Mouse (Mus musculus) spleen, adult 12 weeks (tissue): ENCODE data around the gene P2ry6.

Source experiments
- DNase-seq: peaks from one replicate; pipeline ENCODE4 v3.0.0; 2022; ENCODE audit warnings: low spot score

Gene P2ry6

DNA sequence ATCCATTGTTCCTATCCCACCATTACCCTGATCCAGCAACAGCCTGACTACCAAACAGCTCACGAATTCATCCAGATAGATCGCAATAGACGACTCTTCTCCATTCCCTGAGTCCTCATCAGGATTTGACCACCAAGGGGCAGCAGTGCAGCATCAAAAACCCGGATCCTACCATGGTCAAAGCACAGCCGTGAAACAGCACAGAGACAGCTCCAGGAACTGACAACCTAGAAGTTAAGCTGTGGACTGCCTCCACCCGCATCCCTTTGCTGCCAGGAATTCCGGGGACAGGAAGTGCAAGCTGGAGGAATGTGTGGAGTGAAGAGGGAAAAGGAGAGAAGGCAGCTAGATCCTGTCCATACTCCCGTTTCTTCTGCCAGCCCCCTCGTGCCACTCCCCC, 13.6 kb upstream of the P2ry6 start:
- no peak for DNase-seq

- no peak for DNase-seq
These were observed 10.3 kb upstream of the P2ry6 start for GRCm38 (mm10) chr7:100984452-100985395.

- no peak for DNase-seq
These were observed 4.7 kb upstream of the P2ry6 start for GRCm38 (mm10) chr7:100979175-100979574.

DNA sequence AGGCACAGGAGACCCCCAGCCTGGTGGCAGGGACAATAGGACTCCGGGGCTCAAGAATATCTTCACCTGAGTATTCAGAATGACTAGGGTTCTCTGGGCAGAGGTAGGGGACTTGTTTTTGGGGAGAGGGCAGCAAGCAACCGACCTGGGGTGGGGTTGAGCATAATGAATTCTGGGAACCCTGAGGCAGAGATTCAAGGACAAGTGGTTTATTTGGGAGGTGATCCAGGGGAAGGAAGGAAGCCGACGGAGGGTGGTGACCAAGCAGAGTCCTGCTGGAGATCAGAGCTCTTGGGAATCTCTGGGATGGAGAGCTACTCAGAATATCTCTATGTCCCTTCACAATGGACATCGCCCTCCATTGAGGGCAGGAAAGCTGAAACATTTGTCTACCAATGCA, 3.7 kb upstream of the P2ry6 start:
- DNase-seq, result no peak

GRCm38 (mm10) chr7:100972875-100973274, 1.6 kb downstream of the P2ry6 start:
- DNase-seq, result no peak

GRCm38 (mm10) chr7:100968874-100969659, 5.4 kb downstream of the P2ry6 start:
- no peak for DNase-seq

- DNase-seq, result no peak
These were observed 6.1 kb downstream of the P2ry6 start for GRCm38 (mm10) chr7:100968376-100968775.

DNA sequence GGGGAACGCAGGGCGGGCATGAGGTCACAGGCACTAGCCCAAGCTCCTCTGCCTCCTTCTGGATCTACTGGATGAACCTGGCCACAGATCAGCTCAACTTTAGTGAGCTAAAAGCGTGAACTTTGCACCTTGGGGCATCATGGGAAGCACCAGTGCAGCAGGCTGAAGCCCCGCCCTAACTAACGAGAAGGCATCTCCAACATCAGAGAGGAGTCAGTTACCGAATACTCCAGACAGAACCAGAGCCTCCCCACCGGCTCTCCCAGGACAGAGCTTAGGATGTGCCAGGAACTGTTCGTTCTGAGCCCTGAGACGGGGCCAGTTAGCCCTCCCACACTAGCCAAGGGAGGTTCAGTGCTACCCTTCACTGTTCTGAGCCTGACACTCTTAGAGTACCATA, 6.6 kb downstream of the P2ry6 start:
- no peak for DNase-seq

- DNase-seq, result no peak
These were observed 8.4 kb downstream of the P2ry6 start for GRCm38 (mm10) chr7:100966014-100966413.

DNA sequence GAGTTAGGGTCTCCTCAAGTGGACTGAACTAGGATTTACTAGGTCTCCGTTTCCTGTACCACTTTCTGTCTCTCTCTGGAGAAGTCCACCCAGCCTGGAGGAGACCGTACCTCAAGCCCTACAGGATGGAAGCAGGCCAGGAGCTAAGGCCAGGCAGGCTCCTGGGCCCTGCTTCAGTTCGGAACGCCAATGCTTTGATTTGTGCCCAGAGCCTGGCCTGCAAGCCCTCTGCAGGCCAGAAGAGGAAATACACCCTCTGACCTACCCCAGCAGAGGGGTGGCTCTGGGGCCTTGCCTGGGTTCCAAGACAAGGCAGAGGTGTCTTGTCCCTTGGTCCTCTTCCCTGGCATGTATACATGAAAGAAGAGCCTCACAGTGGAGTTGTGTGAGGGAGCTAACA, 9.4 kb downstream of the P2ry6 start:
- DNase-seq, result no peak

DNA sequence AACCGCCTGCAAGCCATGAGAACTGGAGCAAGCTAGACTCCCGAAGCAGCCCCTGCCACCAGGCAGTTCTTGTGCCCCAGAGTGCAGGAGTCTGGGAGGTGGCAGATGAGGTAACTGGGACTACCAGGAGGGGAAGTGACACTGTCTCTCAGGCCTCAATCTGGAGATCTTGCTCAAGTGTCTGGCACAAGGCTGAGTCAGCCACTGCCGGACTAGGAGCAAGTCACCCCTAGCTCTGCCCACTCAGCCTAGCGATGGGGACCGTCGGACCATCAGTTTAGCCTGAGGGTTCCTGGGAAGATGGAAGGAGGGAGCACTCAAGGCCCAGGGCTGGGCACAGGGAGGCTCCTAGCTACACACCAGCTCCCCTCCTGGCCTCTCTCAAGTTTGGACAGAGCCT, 10.2 kb downstream of the P2ry6 start:
- no peak for DNase-seq

- no peak for DNase-seq
These were observed 11.1 kb downstream of the P2ry6 start for GRCm38 (mm10) chr7:100963381-100963780.

DNA sequence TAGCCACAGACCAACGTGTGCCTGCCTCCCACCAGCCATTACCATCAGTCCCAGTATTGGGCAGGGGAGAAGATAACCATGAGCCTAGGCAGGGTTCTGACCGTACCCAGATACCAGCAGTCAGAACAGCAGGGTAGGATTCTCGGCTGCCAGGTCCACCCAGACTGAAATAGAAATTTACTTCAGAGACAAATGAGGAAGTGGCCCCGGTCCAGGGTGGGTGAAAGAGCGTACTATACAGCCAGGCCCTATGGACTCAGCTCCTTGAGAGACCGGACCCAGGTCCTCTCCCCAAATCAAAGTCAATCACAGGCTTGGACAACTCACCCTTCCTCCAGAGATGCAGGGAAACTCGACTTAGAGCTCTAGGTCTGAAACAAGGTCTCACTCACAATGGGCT, 13.3 kb downstream of the P2ry6 start:
- DNase-seq, result no peak

GRCm38 (mm10) chr7:100960462-100960861, 14.0 kb downstream of the P2ry6 start:
- DNase-seq, result no peak

- DNase-seq, result no peak
These were observed 16.0 kb downstream of the P2ry6 start for GRCm38 (mm10) chr7:100958426-100958825.

DNA sequence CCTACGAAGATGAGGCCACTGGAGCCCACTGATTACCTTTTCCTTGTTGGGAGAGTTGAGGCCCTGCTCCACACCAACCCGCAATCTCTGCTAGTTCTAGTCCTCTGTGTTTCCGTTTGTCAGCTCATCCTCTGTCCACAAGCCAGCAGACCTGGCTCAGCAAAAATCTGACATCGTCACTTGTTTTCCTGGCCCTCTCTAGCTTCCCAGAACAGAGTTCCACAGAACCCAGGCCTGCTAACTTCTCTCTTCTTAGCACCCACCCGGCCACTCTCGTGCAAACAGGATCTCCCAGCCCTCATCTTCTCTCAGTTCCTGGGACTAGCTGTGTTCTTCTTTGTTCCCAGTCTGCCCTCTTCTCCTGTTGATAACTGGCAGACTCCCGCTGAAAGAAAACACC, 21.8 kb downstream of the P2ry6 start:
- no peak for DNase-seq

DNA sequence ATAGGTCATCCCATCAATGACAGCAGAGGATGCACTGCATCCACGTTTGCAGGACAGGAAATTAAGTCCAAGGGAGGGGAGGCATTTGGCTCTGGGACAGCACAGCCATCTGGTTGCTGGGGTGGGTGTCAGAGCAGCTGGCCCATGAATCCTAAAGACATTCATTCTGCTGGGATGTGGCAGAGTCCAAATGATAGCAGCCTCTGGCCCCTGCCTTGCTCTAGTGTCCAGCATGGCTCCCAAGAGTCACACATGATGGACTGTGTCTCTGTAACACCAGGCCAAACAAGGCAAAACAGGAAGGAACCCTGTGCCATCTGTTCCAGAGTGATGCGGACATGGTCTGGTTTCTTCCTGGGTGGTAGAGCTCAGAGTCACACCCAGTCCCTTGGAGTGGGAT, 22.5 kb downstream of the P2ry6 start:
- no peak for DNase-seq

DNA sequence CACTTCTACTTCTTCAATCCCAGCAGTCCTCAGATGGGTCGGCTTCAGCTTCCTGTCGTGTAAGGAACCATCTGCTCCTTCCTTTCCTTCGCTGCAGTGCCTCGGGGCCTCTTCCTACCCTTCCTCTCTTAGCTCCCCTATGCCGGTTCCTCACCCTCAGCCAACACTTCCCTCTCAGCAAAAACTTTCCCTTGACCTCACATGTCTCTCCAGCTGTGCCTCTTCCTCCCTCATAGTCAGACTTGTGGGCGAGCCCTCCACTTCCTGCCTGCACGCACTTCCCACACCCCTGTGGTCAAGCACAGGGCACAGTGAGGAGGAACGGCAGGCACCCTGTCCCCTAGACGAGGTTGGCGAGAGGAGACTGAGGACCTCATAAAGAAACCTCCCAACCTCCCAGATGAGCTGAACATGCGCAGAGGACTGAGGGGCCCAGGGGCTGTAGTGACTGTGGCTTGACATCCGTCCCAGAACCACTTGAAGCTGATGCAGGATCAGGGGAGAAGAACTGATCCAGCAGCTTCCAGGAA, 23.9 kb downstream of the P2ry6 start:
- no peak for DNase-seq

DNA sequence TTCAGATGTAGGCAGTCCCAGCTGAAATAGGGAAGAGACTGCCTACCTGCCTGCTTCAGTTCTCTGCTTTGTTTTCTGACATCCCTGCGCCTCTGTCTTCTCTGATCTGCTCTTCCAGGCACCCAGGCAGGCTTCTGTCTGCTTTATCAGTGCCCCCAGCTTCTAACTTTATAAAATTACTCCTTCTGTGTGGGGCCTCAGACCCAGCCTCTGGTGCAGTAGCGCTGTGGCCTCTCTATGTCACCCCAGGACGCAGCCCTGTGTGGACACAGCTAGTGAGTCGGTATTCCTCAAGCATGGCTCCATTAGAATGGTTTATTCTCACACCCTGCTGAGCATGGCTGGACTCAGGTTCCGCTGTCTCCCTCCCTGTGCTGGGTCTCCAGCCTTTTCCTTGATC, 24.4 kb downstream of the P2ry6 start:
- no peak for DNase-seq

- no peak for DNase-seq
These were observed 29.7 kb downstream of the P2ry6 start for GRCm38 (mm10) chr7:100944738-100945137.

GRCm38 (mm10) chr7:100944306-100944705, 30.1 kb downstream of the P2ry6 start:
- DNase-seq, result no peak

DNA sequence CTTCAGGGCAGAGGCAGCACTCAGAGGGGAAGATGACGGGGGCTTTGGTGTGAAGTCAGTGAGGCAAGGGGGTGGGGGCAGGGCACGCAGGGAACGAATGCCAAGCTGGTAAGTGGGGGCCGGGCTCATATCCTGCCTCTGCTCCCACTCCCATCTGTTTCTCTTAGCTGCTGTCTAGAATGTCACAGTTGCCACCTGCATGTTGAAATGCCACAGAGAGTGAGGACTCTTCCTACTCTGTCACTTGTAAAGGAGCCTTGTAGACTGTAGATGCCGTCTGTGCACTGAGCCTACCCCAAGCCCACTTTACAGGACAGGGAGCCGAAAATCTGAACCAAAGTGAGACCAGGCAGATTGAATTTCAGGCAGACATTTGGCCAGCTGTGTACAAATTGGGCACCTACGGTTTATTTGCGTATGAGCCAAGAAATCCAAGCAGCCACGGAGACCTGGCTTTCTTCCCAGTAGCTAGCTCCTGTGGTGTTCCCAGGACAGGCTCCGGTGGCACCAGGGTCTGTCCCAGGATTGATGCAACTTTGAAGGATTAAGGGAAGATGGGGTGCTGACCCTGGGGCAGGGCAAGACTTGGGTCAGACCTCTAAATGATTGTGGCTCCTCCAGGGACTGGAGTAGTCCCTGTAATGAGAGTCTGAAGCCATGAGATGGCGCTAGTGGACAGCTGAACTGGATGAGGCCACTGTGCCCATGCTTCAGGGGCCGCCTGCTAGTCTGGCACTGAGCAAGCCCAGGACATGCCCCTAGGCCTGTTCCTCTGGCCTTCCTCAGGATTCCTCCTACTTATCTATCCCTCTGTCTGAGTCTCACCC, 31.4 kb downstream of the P2ry6 start:
- DNase-seq, result no peak
